ENCODE assay signal across 8 mouse cellular contexts in genomic region chr8:4516162-4516561, GRCm38 (mm10). TPM values are rescaled to one million over a fixed set of nuclear protein-coding genes. Genes with fewer than 3 reads are reported as not detected.
DNase-seq lines count a peak whose midpoint lies in the region; ATAC-seq and TF ChIP-seq lines count a peak whose summit lies in the region.

No protein-coding gene starts in this region.

- H3K4me1 ChIP-seq in hindbrain, embryonic 11.5 days (replicated peaks; ENCODE audit: control insufficient read depth, insufficient read depth, low read length): no peaks in the 10 kb centered on the region
- H3K4me1 ChIP-seq in hindbrain, embryonic 16.5 days (ENCODE audit: control insufficient read depth, insufficient read depth, low read depth, low read length): peaks cover 9% of the 10 kb centered on the region
- H3K4me1 ChIP-seq in ES-Bruce4 (ENCODE audit: control insufficient read depth, insufficient read depth, low read length): peaks cover 3% of the 10 kb centered on the region

- no peak overlapping the region for H3K9ac ChIP-seq in hindbrain, embryonic 11.5 days (ENCODE audit: low read depth, low read length)
- no peak overlapping the region for H3K9ac ChIP-seq in hindbrain, embryonic 16.5 days (ENCODE audit: low read depth, low read length)
- no peak overlapping the region for H3K9ac ChIP-seq in ES-Bruce4 (ENCODE audit: low read depth, poor library complexity, severe bottlenecking)

- no peak overlapping the region for H3K4me3 ChIP-seq in hindbrain, embryonic 11.5 days (ENCODE audit: low read depth, low read length)
- H3K4me3 ChIP-seq in hindbrain, embryonic 16.5 days (ENCODE audit: low read length): no peak overlapping the region
- H3K4me3 ChIP-seq in ES-Bruce4 (ENCODE audit: low read depth, low read length): no peak overlapping the region

- no peaks in the 10 kb centered on the region for H3K27me3 ChIP-seq in hindbrain, embryonic 11.5 days (ENCODE audit: control insufficient read depth, insufficient read depth, low read length)
- no peaks in the 10 kb centered on the region for H3K27me3 ChIP-seq in hindbrain, embryonic 16.5 days (replicated peaks; ENCODE audit: control insufficient read depth, insufficient read depth, low read length)
- H3K27me3 ChIP-seq in ES-Bruce4 (ENCODE audit: control insufficient read depth, insufficient read depth, low read length, poor library complexity, severe bottlenecking): no peaks in the 10 kb centered on the region

- 75% methylated on average over 2 of the region's 2 CpGs for whole genome bisulfite sequencing in hindbrain, embryonic 11.5 days
- 86% methylated on average over 2 of the region's 2 CpGs for WGBS in hindbrain, embryonic 16.5 days

- H3K4me2 ChIP-seq in hindbrain, embryonic 11.5 days (replicated peaks; ENCODE audit: low read depth, low read length): no peak overlapping the region
- no peak overlapping the region for H3K4me2 ChIP-seq in hindbrain, embryonic 16.5 days (ENCODE audit: low read length)

- intact Hi-C loops in heart, postnatal 10 days (cut with DNase I): loop anchor here (5.0 kb wide), 2 partner anchors 189 to 264 kb away; partner anchors contain the start of genes Ccl25, Elavl1 and Snapc2
- intact Hi-C loops in left cerebral cortex, postnatal 25 days (cut with DNase I): no loop called here

- H3K27ac ChIP-seq in hindbrain, embryonic 11.5 days (ENCODE audit: low read depth, low read length): no peak overlapping the region
- no peak overlapping the region for H3K27ac ChIP-seq in hindbrain, embryonic 16.5 days (ENCODE audit: low read depth, low read length)
- H3K27ac ChIP-seq in ES-Bruce4 (ENCODE audit: insufficient read depth, low read length): no peak overlapping the region

- H3K36me3 ChIP-seq in hindbrain, embryonic 11.5 days (ENCODE audit: control insufficient read depth, insufficient read depth, low read length): no peaks in the 10 kb centered on the region
- peaks cover 39% of the 10 kb centered on the region for H3K36me3 ChIP-seq in hindbrain, embryonic 16.5 days (ENCODE audit: control insufficient read depth, insufficient read depth, low read length)
- H3K36me3 ChIP-seq in ES-Bruce4 (ENCODE audit: control insufficient read depth, insufficient read depth, low read length, poor library complexity, severe bottlenecking): peaks cover 12% of the 10 kb centered on the region

- TF ChIP-seq CTCF in ES-Bruce4 (IDR thresholded peaks at IDR 0.05; ENCODE audit: low read depth, low read length): peak; percentile 54

- H3K9me3 ChIP-seq in hindbrain, embryonic 11.5 days (ENCODE audit: control insufficient read depth, low read length): no peaks in the 10 kb centered on the region
- H3K9me3 ChIP-seq in hindbrain, embryonic 16.5 days (ENCODE audit: control insufficient read depth, low read length): no peaks in the 10 kb centered on the region
- H3K9me3 ChIP-seq in ES-Bruce4 (replicated peaks; ENCODE audit: control insufficient read depth, insufficient read depth, low read length, poor library complexity, severe bottlenecking): 0 out of 2 replicates have a peak, but pooled peaks cover 3% of the 10 kb centered on the region

- no peak for TF ChIP-seq EP300 in ES-Bruce4 (IDR thresholded peaks at IDR 0.05; ENCODE audit: insufficient read depth, low read depth, low read length)

- no peak for TF ChIP-seq POLR2A in ES-Bruce4 (IDR thresholded peaks at IDR 0.05; ENCODE audit: insufficient read depth, low read length)

- 0 out of 2 replicates have a peak, but pooled peaks have one; percentile 22 for ATAC-seq in hindbrain, embryonic 11.5 days (ENCODE audit: low FRiP score)
- ATAC-seq in hindbrain, embryonic 16.5 days: no peak
- no peak for ATAC-seq in monocyte, adult 5-6 weeks (replicated peaks; ENCODE audit: insufficient number of reproducible peaks, low FRiP score, low TSS enrichment, poor library complexity, severe bottlenecking)

- DNase-seq in hindbrain, embryonic 11.5 days (ENCODE audit: low spot score): peak; percentile 35
- peak; percentile 4 for DNase-seq in c-Kit-positive CD71-positive TER-119-positive erythroid progenitor cells, embryonic 14.5 days (ENCODE audit: low spot score)
- peak; percentile 52 to 63 for DNase-seq in heart, postnatal 10 days
- peak; percentile 28 to 53 for DNase-seq in left cerebral cortex, postnatal 25 days (ENCODE audit: low spot score in 2 of 2)
- DNase-seq in naive thymus-derived CD4-positive, alpha-beta T cell, adult 2 months (ENCODE audit: low read depth): peak; percentile 70

RNA-seq across cellular contexts. Expression of gene Cers4, which starts 23.3 kb away (rescaled TPM):
- 13.1 and 13.9 TPM in 2 replicates for polyA plus RNA-seq in hindbrain, embryonic 11.5 days (2014; fragmentation: Nextera tagmentation; extraction: Ambion mirVana)
- polyA plus RNA-seq in hindbrain, embryonic 16.5 days (2015; fragmentation: Nextera tagmentation; extraction: Ambion mirVana): 55.7 TPM in 2 replicates
- 32.7 and 41.2 TPM in 2 replicates for polyA plus RNA-seq in ES-Bruce4 (2011; ENCODE audit: insufficient read depth, insufficient read length, low read depth, missing spikeins)
- total RNA-seq in heart, postnatal 10 days (2021): 10 to 100 TPM; 45.9 to 65.9 TPM
- 10 to 100 TPM; 44.6 to 50.3 TPM for total RNA-seq in left cerebral cortex, postnatal 25 days (2021)
- total RNA-seq in monocyte, adult 5-6 weeks (2017): 7.1 to 13.9 TPM (median 10.2 TPM) in 3 replicates

Comparison
In these comparisons a context has a peak if more than half of its experiments do, and no peak if none do; other contexts are left out.
1. DNase-seq: peak in every context shown above with its lines; median percentile 70 in naive thymus-derived CD4-positive, alpha-beta T cell, adult 2 months; 58 in heart, postnatal 10 days; 40 in left cerebral cortex, postnatal 25 days; 35 in hindbrain, embryonic 11.5 days; 4 in c-Kit-positive CD71-positive TER-119-positive erythroid progenitor cells, embryonic 14.5 days.